Mouse (Mus musculus): ENCODE results near the gene Zfand3. TPM values are rescaled to one million over a fixed set of nuclear protein-coding genes. Genes with fewer than 3 reads are reported as not detected.

The Zfand3 gene
- polyA plus RNA-seq, 1 experiment: 682 TPM

- H3K27ac ChIP-seq (ENCODE audit: control insufficient read depth, insufficient read depth, low read depth, low read length): no peak overlapping the region
- H3K4me3 ChIP-seq (ENCODE audit: control insufficient read depth, low read depth, low read length): no peak overlapping the region
- H3K27me3 ChIP-seq (ENCODE audit: control insufficient read depth, insufficient read depth, low read length): no peaks in the 10 kb centered on the region
- H3K4me1 ChIP-seq (ENCODE audit: control insufficient read depth, insufficient read depth, low read length): peaks cover under 1% of the 10 kb centered on the region; the same call in 1 of the 2 replicates
- H3K36me3 ChIP-seq (ENCODE audit: control insufficient read depth, insufficient read depth, low read length): no peaks in the 10 kb centered on the region
- TF ChIP-seq POLR2A (IDR thresholded peaks at IDR 0.05; ENCODE audit: control insufficient read depth, low read depth, low read length): no peak
- TF ChIP-seq CTCF (IDR thresholded peaks at IDR 0.05; ENCODE audit: control insufficient read depth, insufficient read depth, insufficient replicate concordance, low read depth, low read length): no peak
These were observed 232.1 kb downstream of the Zfand3 start for GRCm38 (mm10) chr17:30236611-30237010.

GRCm38 (mm10) chr17:30237600-30237999 lies 233.1 kb downstream of the Zfand3 start:
- TF ChIP-seq CTCF (IDR thresholded peaks at IDR 0.05; ENCODE audit: control insufficient read depth, insufficient read depth, insufficient replicate concordance, low read depth, low read length): no peak
- no peak overlapping the region for H3K27ac ChIP-seq (ENCODE audit: control insufficient read depth, insufficient read depth, low read depth, low read length)
- no peak overlapping the region for H3K4me3 ChIP-seq (ENCODE audit: control insufficient read depth, low read depth, low read length)

GRCm38 (mm10) chr17:30239458-30239857 lies 234.9 kb downstream of the Zfand3 start:
- H3K4me3 ChIP-seq (ENCODE audit: control insufficient read depth, low read depth, low read length): no peak overlapping the region
- no peaks in the 10 kb centered on the region for H3K4me1 ChIP-seq (ENCODE audit: control insufficient read depth, insufficient read depth, low read length)
- no peaks in the 10 kb centered on the region for H3K36me3 ChIP-seq (ENCODE audit: control insufficient read depth, insufficient read depth, low read length)
- H3K27me3 ChIP-seq (ENCODE audit: control insufficient read depth, insufficient read depth, low read length): no peaks in the 10 kb centered on the region
- TF ChIP-seq POLR2A (IDR thresholded peaks at IDR 0.05; ENCODE audit: control insufficient read depth, low read depth, low read length) (no peak), CTCF (IDR thresholded peaks at IDR 0.05; ENCODE audit: control insufficient read depth, insufficient read depth, insufficient replicate concordance, low read depth, low read length) (no peak)
- H3K27ac ChIP-seq (ENCODE audit: control insufficient read depth, insufficient read depth, low read depth, low read length): no peak overlapping the region

More at GRCm38 (mm10) chr17:30237600-30237999, 233.1 kb downstream of the Zfand3 start:
- Histone ChIP-seq H3K27me3 (ENCODE audit: control insufficient read depth, insufficient read depth, low read length) (no peaks in the 10 kb centered on the region), H3K4me1 (ENCODE audit: control insufficient read depth, insufficient read depth, low read length) (no peaks in the 10 kb centered on the region), H3K36me3 (ENCODE audit: control insufficient read depth, insufficient read depth, low read length) (no peaks in the 10 kb centered on the region)

GRCm38 (mm10) chr17:30240659-30241058 lies 236.1 kb downstream of the Zfand3 start:
- H3K36me3 ChIP-seq (ENCODE audit: control insufficient read depth, insufficient read depth, low read length): no peaks in the 10 kb centered on the region
- H3K27me3 ChIP-seq (ENCODE audit: control insufficient read depth, insufficient read depth, low read length): no peaks in the 10 kb centered on the region
- no peak overlapping the region for H3K27ac ChIP-seq (ENCODE audit: control insufficient read depth, insufficient read depth, low read depth, low read length)
- H3K4me1 ChIP-seq (ENCODE audit: control insufficient read depth, insufficient read depth, low read length): no peaks in the 10 kb centered on the region
- TF ChIP-seq POLR2A (IDR thresholded peaks at IDR 0.05; ENCODE audit: control insufficient read depth, low read depth, low read length): no peak
- no peak for TF ChIP-seq CTCF (IDR thresholded peaks at IDR 0.05; ENCODE audit: control insufficient read depth, insufficient read depth, insufficient replicate concordance, low read depth, low read length)
- H3K4me3 ChIP-seq (ENCODE audit: control insufficient read depth, low read depth, low read length): no peak overlapping the region

GRCm38 (mm10) chr17:30241061-30241460 lies 236.5 kb downstream of the Zfand3 start:
- Histone ChIP-seq H3K4me1 (ENCODE audit: control insufficient read depth, insufficient read depth, low read length) (no peaks in the 10 kb centered on the region), H3K27ac (ENCODE audit: control insufficient read depth, insufficient read depth, low read depth, low read length) (no peak overlapping the region), H3K4me3 (ENCODE audit: control insufficient read depth, low read depth, low read length) (no peak overlapping the region), H3K27me3 (ENCODE audit: control insufficient read depth, insufficient read depth, low read length) (no peaks in the 10 kb centered on the region), H3K36me3 (ENCODE audit: control insufficient read depth, insufficient read depth, low read length) (no peaks in the 10 kb centered on the region)
- TF ChIP-seq POLR2A (IDR thresholded peaks at IDR 0.05; ENCODE audit: control insufficient read depth, low read depth, low read length) (no peak), CTCF (IDR thresholded peaks at IDR 0.05; ENCODE audit: control insufficient read depth, insufficient read depth, insufficient replicate concordance, low read depth, low read length) (no peak)

- Histone ChIP-seq H3K36me3 (ENCODE audit: control insufficient read depth, insufficient read depth, low read length) (no peaks in the 10 kb centered on the region), H3K4me1 (ENCODE audit: control insufficient read depth, insufficient read depth, low read length) (no peaks in the 10 kb centered on the region), H3K4me3 (ENCODE audit: control insufficient read depth, low read depth, low read length) (no peak overlapping the region), H3K27ac (ENCODE audit: control insufficient read depth, insufficient read depth, low read depth, low read length) (no peak overlapping the region), H3K27me3 (ENCODE audit: control insufficient read depth, insufficient read depth, low read length) (no peaks in the 10 kb centered on the region)
- TF ChIP-seq POLR2A (IDR thresholded peaks at IDR 0.05; ENCODE audit: control insufficient read depth, low read depth, low read length) (no peak), CTCF (IDR thresholded peaks at IDR 0.05; ENCODE audit: control insufficient read depth, insufficient read depth, insufficient replicate concordance, low read depth, low read length) (no peak)
These were observed 237.3 kb downstream of the Zfand3 start for GRCm38 (mm10) chr17:30241720-30242322.

GRCm38 (mm10) chr17:30242647-30243046 lies 238.1 kb downstream of the Zfand3 start:
- no peak overlapping the region for H3K27ac ChIP-seq (ENCODE audit: control insufficient read depth, insufficient read depth, low read depth, low read length)
- no peak overlapping the region for H3K4me3 ChIP-seq (ENCODE audit: control insufficient read depth, low read depth, low read length)
- no peaks in the 10 kb centered on the region for H3K27me3 ChIP-seq (ENCODE audit: control insufficient read depth, insufficient read depth, low read length)
- H3K36me3 ChIP-seq (ENCODE audit: control insufficient read depth, insufficient read depth, low read length): no peaks in the 10 kb centered on the region
- TF ChIP-seq CTCF (IDR thresholded peaks at IDR 0.05; ENCODE audit: control insufficient read depth, insufficient read depth, insufficient replicate concordance, low read depth, low read length) (no peak), POLR2A (IDR thresholded peaks at IDR 0.05; ENCODE audit: control insufficient read depth, low read depth, low read length) (no peak)
- no peaks in the 10 kb centered on the region for H3K4me1 ChIP-seq (ENCODE audit: control insufficient read depth, insufficient read depth, low read length)
